Mouse (Mus musculus) forebrain, embryonic 15.5 days (tissue): ENCODE measurements at regions not wholly inside any gene's neighbourhood (a gene's known extent, or its start where the extent isn't known, plus 50 kb on each side); places are given as distances from the start of the nearest gene placed in this dataset.
"Not testable (repeated sequence)": the region's sequence is repeated elsewhere in the genome, so short reads cannot be mapped to it uniquely, and the experiment has no call there.

Experiments
- ATAC-seq: fragments of 200-750 bp; cut with Nextera tagmentation; replicated peaks from 2 replicates; pipeline ENCODE4 v1.8.0; 2017; ENCODE audit warnings: mild to moderate bottlenecking, moderate TSS enrichment, moderate library complexity
- H3K27ac ChIP-seq: fragments of 300-500 bp; sonication (generic); replicated peaks from 2 replicates; pipeline ENCODE4 v1.5.1; 2015; ENCODE audit warnings: mild to moderate bottlenecking, inconsistent platforms
- H3K27me3 ChIP-seq: fragments of 300-500 bp; sonication (generic); 2 replicates; pipeline ENCODE4 v1.6.1; 2015; ENCODE audit warnings: inconsistent platforms
- H3K36me3 ChIP-seq: fragments of 300-500 bp; sonication (generic); 2 replicates; pipeline ENCODE4 v1.6.1; 2015; ENCODE audit warnings: mild to moderate bottlenecking, inconsistent platforms
- H3K4me1 ChIP-seq: fragments of 300-500 bp; sonication (generic); 2 replicates; pipeline ENCODE4 v1.6.1; 2015; ENCODE audit warnings: inconsistent platforms
- H3K4me2 ChIP-seq: fragments of 300-500 bp; sonication (generic); replicated peaks from 2 replicates; pipeline ENCODE4 v1.6.1; 2015; ENCODE audit warnings: mild to moderate bottlenecking, inconsistent platforms
- H3K4me3 ChIP-seq: fragments of 300-500 bp; sonication (generic); 2 replicates; pipeline ENCODE4 v1.5.1; 2015; ENCODE audit warnings: mild to moderate bottlenecking, inconsistent platforms
- H3K9ac ChIP-seq: fragments of 300-500 bp; sonication (generic); replicated peaks from 2 replicates; pipeline ENCODE4 v1.6.1; 2015; ENCODE audit warnings: mild to moderate bottlenecking, inconsistent platforms
- H3K9me3 ChIP-seq: fragments of 300-500 bp; sonication (generic); 2 replicates; pipeline ENCODE4 v1.6.1; 2016; ENCODE audit warnings: inconsistent platforms
- WGBS: fragments of 180-500 bp; shearing (Covaris S2); methylation state at CpG from one replicate; pipeline ENCODE4 v1.1.7; 2015; ENCODE audit warnings: mixed read lengths; 5-methylcytosine and 5-hydroxymethylcytosine counted together

DNA sequence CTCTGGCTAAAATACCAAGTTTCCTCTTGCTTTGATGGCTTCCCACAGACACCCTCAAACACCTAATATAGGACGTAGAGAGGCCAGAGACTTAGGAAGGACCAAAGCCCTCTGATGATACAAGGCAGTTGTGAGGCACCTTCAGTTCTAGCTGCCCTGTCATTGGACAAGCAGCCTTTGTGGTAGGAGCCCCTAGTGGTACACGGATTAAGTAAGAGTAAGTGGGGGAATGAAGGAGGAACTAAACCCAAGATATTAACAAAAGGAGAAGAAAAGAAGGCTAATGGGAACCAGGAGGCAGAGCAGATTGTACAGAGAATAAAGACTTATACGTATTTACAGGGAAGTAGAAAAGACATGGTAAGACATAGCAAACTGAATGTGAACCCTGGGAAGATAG is 352.3 kb upstream of the Tmco5 start:
- not testable (repeated sequence) for H3K4me2 ChIP-seq, H3K27me3 ChIP-seq, H3K9me3 ChIP-seq, H3K27ac ChIP-seq, ATAC-seq, H3K4me3 ChIP-seq, H3K4me1 ChIP-seq, H3K9ac ChIP-seq, H3K36me3 ChIP-seq
- WGBS: 65% methylated on average over 2 of the region's 3 CpGs

GRCm38 (mm10) chr2:116536453-116536852 is 342.0 kb upstream of the Tmco5 start:
- H3K27me3 ChIP-seq: no peaks in the 10 kb centered on the region
- no peak overlapping the region for H3K9ac ChIP-seq
- H3K4me2 ChIP-seq: no peak overlapping the region
- H3K4me1 ChIP-seq: no peaks in the 10 kb centered on the region
- no peak overlapping the region for H3K27ac ChIP-seq
- H3K4me3 ChIP-seq: no peak overlapping the region
- ATAC-seq: no peak
- WGBS: 87% methylated on average over 1 of the region's 1 CpGs
- H3K36me3 ChIP-seq: no peaks in the 10 kb centered on the region
- peaks cover 13% of the 10 kb centered on the region; the same call in 1 of the 2 replicates for H3K9me3 ChIP-seq

DNA sequence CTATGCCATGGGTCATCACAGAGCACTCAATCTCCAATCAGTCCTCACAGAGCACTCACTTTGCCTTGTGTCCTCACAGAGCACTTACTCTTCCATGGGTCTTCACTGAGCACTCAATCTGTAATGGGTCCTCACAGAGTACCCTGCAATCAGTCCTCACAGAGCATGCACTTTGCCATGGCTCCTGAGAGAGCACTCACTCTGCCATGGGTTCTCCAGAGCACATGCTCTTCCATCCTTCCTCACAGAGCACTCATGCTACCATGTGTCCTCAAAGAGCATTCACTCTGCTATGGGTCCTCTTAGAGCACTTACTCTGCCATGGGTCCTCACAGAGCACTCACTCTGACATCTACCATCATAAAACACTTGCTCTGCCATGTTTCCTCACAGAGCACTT is 319.1 kb upstream of the Tmco5 start:
- ATAC-seq: no peak
- H3K9ac ChIP-seq: no peak overlapping the region
- H3K4me2 ChIP-seq: no peak overlapping the region
- no peak overlapping the region for H3K4me3 ChIP-seq
- no peaks in the 10 kb centered on the region for H3K9me3 ChIP-seq
- H3K27me3 ChIP-seq: no peaks in the 10 kb centered on the region
- H3K4me1 ChIP-seq: no peaks in the 10 kb centered on the region
- no peak overlapping the region for H3K27ac ChIP-seq
- H3K36me3 ChIP-seq: no peaks in the 10 kb centered on the region

GRCm38 (mm10) chr2:116583989-116584388 is 294.5 kb upstream of the Tmco5 start:
- no peaks in the 10 kb centered on the region for H3K4me1 ChIP-seq
- no peak overlapping the region for H3K9ac ChIP-seq
- no peaks in the 10 kb centered on the region for H3K27me3 ChIP-seq
- WGBS: 0% methylated on average over 1 of the region's 2 CpGs
- ATAC-seq: 0 out of 2 replicates have a peak, but pooled peaks have one; percentile 55
- H3K36me3 ChIP-seq: no peaks in the 10 kb centered on the region
- H3K27ac ChIP-seq: no peak overlapping the region
- no peak overlapping the region for H3K4me2 ChIP-seq
- H3K9me3 ChIP-seq: no peaks in the 10 kb centered on the region
- H3K4me3 ChIP-seq: no peak overlapping the region

- Histone ChIP-seq H3K36me3 (no peaks in the 10 kb centered on the region), H3K27ac (no peak overlapping the region), H3K27me3 (no peaks in the 10 kb centered on the region), H3K9me3 (no peaks in the 10 kb centered on the region), H3K9ac (no peak overlapping the region), H3K4me2 (no peak overlapping the region), H3K4me1 (no peaks in the 10 kb centered on the region), H3K4me3 (no peak overlapping the region)
- ATAC-seq: no peak
- 84% methylated on average over 11 of the region's 11 CpGs for WGBS
Observed at GRCm38 (mm10) chr2:116586203-116586959, 292.1 kb upstream of the Tmco5 start.

DNA sequence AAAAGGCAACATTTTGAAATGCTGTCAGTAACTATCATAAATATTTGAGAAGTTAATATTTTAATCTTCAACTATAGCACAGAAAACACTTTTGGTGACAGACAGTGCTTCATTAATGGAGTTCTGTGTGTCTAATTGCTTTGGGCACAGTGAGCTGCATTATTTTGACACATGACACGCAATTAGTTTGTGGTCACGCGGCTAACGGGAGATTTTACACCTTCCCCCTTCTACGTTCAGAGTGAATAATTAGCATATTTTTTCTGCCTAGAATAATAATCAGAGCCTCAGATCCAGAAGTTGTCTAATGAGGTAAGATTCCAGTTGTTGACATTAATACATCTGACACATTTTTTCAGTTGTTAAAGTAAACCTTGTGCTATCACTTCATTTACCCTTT is 272.6 kb upstream of the Tmco5 start:
- H3K9me3 ChIP-seq: no peaks in the 10 kb centered on the region
- no peak overlapping the region for H3K9ac ChIP-seq
- 19% methylated on average over 5 of the region's 5 CpGs for WGBS
- H3K4me2 ChIP-seq: no peak overlapping the region
- H3K4me1 ChIP-seq: 0 out of 2 replicates have a peak, but pooled peaks cover 7% of the 10 kb centered on the region
- ATAC-seq: peak; percentile 53; the same call in 1 of the 2 replicates
- H3K27me3 ChIP-seq: no peaks in the 10 kb centered on the region
- no peak overlapping the region for H3K27ac ChIP-seq
- no peaks in the 10 kb centered on the region for H3K36me3 ChIP-seq
- H3K4me3 ChIP-seq: no peak overlapping the region

GRCm38 (mm10) chr2:116639935-116640334 is 238.6 kb upstream of the Tmco5 start:
- H3K4me1 ChIP-seq: no peaks in the 10 kb centered on the region
- H3K4me3 ChIP-seq: no peak overlapping the region
- H3K4me2 ChIP-seq: no peak overlapping the region
- no peaks in the 10 kb centered on the region for H3K9me3 ChIP-seq
- H3K27ac ChIP-seq: no peak overlapping the region
- H3K9ac ChIP-seq: no peak overlapping the region
- ATAC-seq: no peak
- no peaks in the 10 kb centered on the region for H3K27me3 ChIP-seq
- no peaks in the 10 kb centered on the region for H3K36me3 ChIP-seq
- 74% methylated on average over 5 of the region's 5 CpGs for WGBS

DNA sequence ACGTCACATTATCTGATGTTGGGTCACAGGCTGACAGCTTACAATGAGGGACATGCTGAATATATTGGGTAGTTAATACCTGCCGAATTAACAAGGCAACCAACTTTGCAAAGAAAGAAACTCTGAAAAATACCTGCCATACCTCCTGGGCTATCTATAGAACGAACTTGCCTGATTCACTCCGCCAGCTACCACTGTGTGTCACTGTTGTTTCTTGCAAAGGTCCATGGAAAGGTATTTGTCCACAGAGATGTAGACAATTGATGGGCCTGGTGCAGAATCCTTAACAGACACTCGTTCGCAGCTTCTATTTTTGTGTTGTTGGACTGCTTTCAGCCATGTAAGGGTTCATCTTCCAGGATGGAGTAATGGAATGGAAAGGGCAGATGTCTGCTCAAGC is 226.4 kb upstream of the Tmco5 start:
- Histone ChIP-seq H3K27ac (no peak overlapping the region), H3K9ac (no peak overlapping the region), H3K4me1 (no peaks in the 10 kb centered on the region), H3K27me3 (no peaks in the 10 kb centered on the region), H3K4me3 (no peak overlapping the region), H3K4me2 (no peak overlapping the region), H3K36me3 (no peaks in the 10 kb centered on the region), H3K9me3 (no peaks in the 10 kb centered on the region)
- ATAC-seq: no peak
- WGBS: 71% methylated on average over 6 of the region's 6 CpGs

DNA sequence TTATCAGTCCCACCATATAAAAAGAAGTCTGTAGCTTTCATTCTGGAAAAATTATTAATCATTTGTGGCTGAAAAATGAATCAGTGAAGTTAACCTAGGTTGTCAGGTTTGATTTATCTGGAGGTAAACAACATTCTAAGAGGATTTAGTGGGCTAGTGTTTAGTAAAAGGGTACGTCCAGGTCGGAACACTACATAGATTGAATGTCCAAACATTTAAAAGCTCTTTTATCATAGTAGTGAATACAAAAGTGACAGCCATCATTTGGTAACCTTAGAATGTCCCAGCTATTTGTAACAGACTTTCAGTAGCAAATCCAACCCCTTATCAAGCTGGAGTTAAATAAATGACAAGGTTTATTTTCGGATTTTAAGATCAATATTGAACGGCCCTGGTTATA is 192.7 kb upstream of the Tmco5 start:
- Histone ChIP-seq H3K36me3 (no peaks in the 10 kb centered on the region), H3K4me3 (no peak overlapping the region), H3K27me3 (no peaks in the 10 kb centered on the region), H3K9ac (no peak overlapping the region), H3K4me1 (no peaks in the 10 kb centered on the region), H3K9me3 (no peaks in the 10 kb centered on the region), H3K4me2 (no peak overlapping the region), H3K27ac (no peak overlapping the region)
- no peak for ATAC-seq
- 85% methylated on average over 4 of the region's 4 CpGs for WGBS

- no peak overlapping the region for H3K4me3 ChIP-seq
- no peaks in the 10 kb centered on the region for H3K36me3 ChIP-seq
- peaks cover 5% of the 10 kb centered on the region; the same call in 1 of the 2 replicates for H3K4me1 ChIP-seq
- no peak overlapping the region for H3K4me2 ChIP-seq
- peak; percentile 68 for ATAC-seq
- no peak overlapping the region for H3K9ac ChIP-seq
- no peak overlapping the region for H3K27ac ChIP-seq
- H3K9me3 ChIP-seq: no peaks in the 10 kb centered on the region
- WGBS: 39% methylated on average over 5 of the region's 5 CpGs
- H3K27me3 ChIP-seq: no peaks in the 10 kb centered on the region
Observed at GRCm38 (mm10) chr2:116697542-116697941, 180.9 kb upstream of the Tmco5 start.

DNA sequence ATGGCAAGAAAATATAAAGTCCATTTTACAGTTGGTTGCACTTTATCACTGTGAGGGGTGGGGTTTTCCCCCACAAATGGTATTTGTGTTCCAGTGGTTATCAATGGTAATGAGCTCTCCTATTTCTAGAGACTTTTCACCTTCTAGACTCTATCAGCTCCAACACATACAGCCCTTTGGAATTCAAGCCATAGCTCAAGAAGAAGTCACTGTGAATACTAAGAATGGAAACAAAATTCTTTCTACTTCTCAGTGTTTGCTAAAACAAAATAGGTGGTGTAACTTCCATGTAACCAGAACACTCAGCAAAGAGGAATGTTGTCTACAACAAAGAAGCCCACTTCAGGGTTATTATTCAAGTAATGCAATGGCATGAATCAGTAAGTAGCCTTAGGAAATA is 173.8 kb upstream of the Tmco5 start:
- no peak overlapping the region for H3K9ac ChIP-seq
- no peak overlapping the region for H3K27ac ChIP-seq
- no peak for ATAC-seq
- no peaks in the 10 kb centered on the region for H3K36me3 ChIP-seq
- H3K4me2 ChIP-seq: no peak overlapping the region
- no peak overlapping the region for H3K4me3 ChIP-seq
- H3K4me1 ChIP-seq: no peaks in the 10 kb centered on the region
- no peaks in the 10 kb centered on the region for H3K27me3 ChIP-seq
- no peaks in the 10 kb centered on the region for H3K9me3 ChIP-seq

DNA sequence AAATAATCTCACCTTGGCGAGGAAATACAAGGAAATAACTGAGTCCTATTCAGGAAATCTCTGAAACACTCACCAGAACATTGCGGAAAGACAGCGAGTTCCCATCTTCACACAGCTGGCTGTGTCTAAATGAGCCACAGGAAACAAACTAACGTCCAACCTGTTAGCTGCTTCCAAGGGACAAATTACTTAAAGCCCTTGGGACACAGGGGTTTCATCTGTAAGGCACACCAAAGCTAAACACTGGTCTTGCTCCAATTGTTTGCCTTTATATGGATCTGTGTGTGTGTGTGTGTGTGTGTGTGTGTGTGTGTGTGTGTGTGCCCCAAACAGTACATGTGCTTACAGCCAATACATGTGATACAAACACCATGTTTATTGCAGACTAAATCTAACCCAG is 168.9 kb upstream of the Tmco5 start:
- Histone ChIP-seq H3K9ac (no peak overlapping the region), H3K4me3 (no peak overlapping the region), H3K9me3 (no peaks in the 10 kb centered on the region), H3K4me2 (no peak overlapping the region), H3K27me3 (no peaks in the 10 kb centered on the region), H3K36me3 (no peaks in the 10 kb centered on the region), H3K27ac (no peak overlapping the region), H3K4me1 (no peaks in the 10 kb centered on the region)
- no peak for ATAC-seq
- WGBS: 71% methylated on average over 4 of the region's 4 CpGs

DNA sequence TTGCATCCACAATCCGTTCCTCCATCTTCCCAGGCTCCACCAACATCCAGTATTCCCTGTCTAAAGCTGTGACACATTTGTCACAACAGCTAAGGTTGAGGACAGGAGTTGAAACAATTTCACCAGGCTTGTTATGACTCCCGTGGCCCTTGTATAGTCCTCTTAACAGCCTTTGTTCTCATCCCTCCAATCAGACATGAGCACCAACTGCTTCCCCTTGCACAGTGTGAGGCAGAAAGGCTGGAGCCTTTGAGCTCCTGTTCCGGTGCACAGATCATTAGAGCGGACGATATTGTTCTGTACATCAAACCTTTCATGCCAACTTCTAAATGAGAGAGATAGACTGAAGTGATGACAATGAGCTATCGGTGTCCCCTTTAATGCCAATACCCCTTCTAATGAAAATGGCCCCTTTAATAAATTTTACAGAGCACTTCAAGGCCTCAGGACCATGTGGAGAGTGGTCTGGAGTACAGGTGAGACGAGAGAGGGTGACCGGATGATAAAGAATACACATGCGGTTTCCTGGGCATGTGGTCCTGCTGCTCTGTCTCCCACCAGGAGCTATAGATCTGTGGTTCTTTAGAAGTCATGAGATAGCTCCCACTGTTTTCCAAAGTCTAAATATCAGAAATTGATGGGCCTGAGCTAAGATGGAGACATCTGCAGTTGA is 161.8 kb upstream of the Tmco5 start:
- WGBS: 36% methylated on average over 9 of the region's 9 CpGs
- Histone ChIP-seq H3K4me2 (no peak overlapping the region), H3K4me3 (no peak overlapping the region), H3K27me3 (no peaks in the 10 kb centered on the region), H3K27ac (no peak overlapping the region), H3K36me3 (no peaks in the 10 kb centered on the region), H3K9ac (no peak overlapping the region), H3K4me1 (peaks cover 2% of the 10 kb centered on the region; the same call in 1 of the 2 replicates), H3K9me3 (no peaks in the 10 kb centered on the region)
- ATAC-seq: peak; percentile 86
